ENCODE assay signal across 1 mouse cellular context in the genomic region with DNA sequence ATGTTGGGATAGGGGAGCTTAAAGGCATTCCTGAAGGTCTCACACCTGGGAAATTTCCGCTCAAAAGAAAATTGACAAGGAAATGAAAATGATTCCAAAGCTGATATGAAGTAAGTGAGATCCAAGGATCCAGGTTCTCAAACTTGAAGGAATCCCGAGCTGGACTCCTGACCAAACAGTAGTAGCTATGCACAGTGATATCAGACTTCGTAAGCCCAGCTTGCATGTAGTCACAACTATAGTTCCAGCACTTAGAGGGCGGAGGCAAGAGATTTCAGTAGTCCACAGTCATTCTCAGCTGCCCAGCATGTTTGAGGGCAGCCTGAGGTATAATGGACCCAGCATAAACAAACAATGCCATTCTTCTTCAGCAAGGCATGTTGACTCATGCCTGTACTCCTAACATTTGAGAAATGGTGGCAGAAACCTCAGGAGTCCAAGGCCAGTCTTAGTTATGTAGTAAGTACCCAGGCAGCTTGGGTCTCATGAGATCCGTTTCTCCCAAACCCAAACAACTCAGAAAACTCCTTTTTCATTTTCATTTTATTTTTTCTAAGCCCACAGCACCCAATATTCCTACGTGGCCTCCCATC.
TF ChIP-seq lines count a peak whose summit lies in the region.

No protein-coding gene starts in this region.

TF ChIP-seq in CH12.LX, 34 proteins besides CTCF, POLR2A, EP300 and RAD21:
- no peak for TF ChIP-seq USF1 (IDR thresholded peaks at IDR 0.05; ENCODE audit: low read depth, low read length)
- TF ChIP-seq SIN3A (IDR thresholded peaks at IDR 0.05; ENCODE audit: low read length): no peak
- no peak for TF ChIP-seq ETS1 (conservative IDR thresholded peaks at IDR 0.05; ENCODE audit: low read depth, low read length)
- no peak for TF ChIP-seq USF2 (conservative IDR thresholded peaks at IDR 0.05; ENCODE audit: low read depth, low read length)
- TF ChIP-seq E2F4 (IDR thresholded peaks at IDR 0.05; ENCODE audit: insufficient replicate concordance, low read depth, low read length): no peak
